Mouse (Mus musculus) embryonic fibroblast, embryonic 13.5 days (primary cell): Measurements from ENCODE around the gene Lgals8. TPM values are rescaled to one million over a fixed set of nuclear protein-coding genes. Genes with fewer than 3 reads are reported as not detected.

Experiments
- H3K27ac ChIP-seq: 2 replicates; pipeline ENCODE4 v1.5.1; 2012; ENCODE audit warnings: low read length, control low read depth, inconsistent platforms; ENCODE audit not compliant: insufficient read depth
- H3K4me1 ChIP-seq: 2 replicates; pipeline ENCODE4 v1.6.1; 2011; ENCODE audit warnings: low read length; ENCODE audit not compliant: control insufficient read depth, insufficient read depth
- H3K4me3 ChIP-seq: 2 replicates; pipeline ENCODE4 v1.5.1; 2011; ENCODE audit warnings: mild to moderate bottlenecking, control low read depth, low read length; ENCODE audit not compliant: insufficient read depth
- CTCF ChIP-seq: IDR thresholded peaks from 2 replicates; pipeline ENCODE4 v1.5.1; 2011; ENCODE audit warnings: mild to moderate bottlenecking, control low read depth, low read length, moderate library complexity, borderline replicate concordance; ENCODE audit not compliant: insufficient read depth
- POLR2A ChIP-seq: IDR thresholded peaks from 2 replicates; pipeline ENCODE4 v1.6.1; 2011; ENCODE audit warnings: low read depth, mild to moderate bottlenecking, control low read depth, low read length, moderate library complexity
- polyA plus RNA-seq: library from polyadenylated mRNA; stranded (reverse); fragments of >200 nt; gene quantifications from 2 replicates; pipeline ENCODE4 v1.2.4, GENCODE M21; 2011; ENCODE audit warnings: low read depth; ENCODE audit not compliant: missing spikeins, insufficient read length

The Lgals8 gene
- polyA plus RNA-seq, result 56.6 and 72.2 TPM in 2 replicates

- no peak within 1 kb of the TSS for H3K4me3 ChIP-seq
- H3K27ac ChIP-seq, result no peak within 1 kb of the TSS
- H3K4me1 ChIP-seq, result no peaks in the 10 kb centered on the region
- TF ChIP-seq POLR2A (no peak), CTCF (no peak)
These were observed at the start of gene Lgals8 for GRCm38 (mm10) chr13:12464844-12465243. TSS of gene Lgals8 (minus strand) at chr13:12464944.

- no peak overlapping the region for H3K4me3 ChIP-seq
- TF ChIP-seq POLR2A, result no peak
- TF ChIP-seq CTCF, result no peak
- no peak overlapping the region for H3K27ac ChIP-seq
- H3K4me1 ChIP-seq, result no peaks in the 10 kb centered on the region
These were observed 46.6 kb upstream of the Lgals8 start for GRCm38 (mm10) chr13:12511189-12511965.

- Histone ChIP-seq H3K4me3 (no peak overlapping the region), H3K27ac (no peak overlapping the region), H3K4me1 (no peaks in the 10 kb centered on the region)
- no peak for TF ChIP-seq POLR2A
- TF ChIP-seq CTCF, result no peak
These were observed 45.3 kb upstream of the Lgals8 start for GRCm38 (mm10) chr13:12510032-12510431.

DNA sequence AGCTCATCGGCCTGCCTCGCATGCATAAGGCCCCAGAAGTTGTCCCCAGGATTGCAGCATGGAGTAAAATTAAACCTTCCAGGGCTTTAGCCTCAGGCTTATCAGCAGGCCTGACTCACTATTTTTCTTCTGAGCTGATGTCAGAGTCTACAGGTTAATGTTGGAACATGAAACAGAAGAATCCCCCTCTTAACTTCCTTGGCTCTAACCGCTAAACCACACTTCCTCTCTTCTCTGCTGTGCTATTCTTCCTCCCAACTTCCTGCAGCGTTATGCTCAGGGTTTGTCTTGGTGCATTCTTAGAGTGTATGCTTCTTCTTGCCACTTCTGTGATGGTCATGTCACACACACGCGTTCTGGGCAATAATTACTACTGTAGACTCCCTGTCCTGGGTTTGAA, 42.7 kb upstream of the Lgals8 start:
- H3K27ac ChIP-seq, result no peak overlapping the region
- no peaks in the 10 kb centered on the region for H3K4me1 ChIP-seq
- no peak overlapping the region for H3K4me3 ChIP-seq
- TF ChIP-seq CTCF (no peak), POLR2A (no peak)

GRCm38 (mm10) chr13:12505359-12505758, 40.6 kb upstream of the Lgals8 start:
- Histone ChIP-seq H3K4me1 (no peaks in the 10 kb centered on the region), H3K4me3 (no peak overlapping the region), H3K27ac (no peak overlapping the region)
- TF ChIP-seq CTCF (no peak), POLR2A (no peak)

- no peaks in the 10 kb centered on the region for H3K4me1 ChIP-seq
- TF ChIP-seq POLR2A, result no peak
- no peak for TF ChIP-seq CTCF
- H3K4me3 ChIP-seq, result no peak overlapping the region
- H3K27ac ChIP-seq, result no peak overlapping the region
These were observed 38.6 kb upstream of the Lgals8 start for GRCm38 (mm10) chr13:12503238-12503751.

- Histone ChIP-seq H3K4me1 (no peaks in the 10 kb centered on the region), H3K27ac (no peak overlapping the region), H3K4me3 (no peak overlapping the region)
- TF ChIP-seq CTCF (no peak), POLR2A (no peak)
These were observed 38.0 kb upstream of the Lgals8 start for GRCm38 (mm10) chr13:12502665-12503237.

DNA sequence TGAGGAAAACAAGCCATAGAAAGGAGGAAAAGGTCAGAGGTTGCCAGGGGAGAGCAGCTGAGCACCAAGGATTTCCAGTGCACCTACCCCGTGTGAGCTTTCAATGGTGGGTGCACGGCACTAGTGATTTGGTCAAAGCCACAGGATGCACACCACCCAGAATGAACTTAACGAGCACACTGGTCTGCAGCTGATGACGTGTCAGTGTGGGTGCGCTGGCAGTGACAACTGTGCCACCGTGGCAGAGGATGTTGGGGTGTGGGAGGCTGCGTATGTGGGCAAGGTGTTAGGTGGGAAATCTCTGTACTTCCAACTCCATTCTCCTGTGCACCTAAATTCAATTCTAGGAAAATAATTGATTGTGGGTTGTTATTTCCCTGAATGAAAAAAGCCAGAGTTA, 34.4 kb upstream of the Lgals8 start:
- Histone ChIP-seq H3K4me1 (no peaks in the 10 kb centered on the region), H3K4me3 (no peak overlapping the region), H3K27ac (no peak overlapping the region)
- TF ChIP-seq CTCF (no peak), POLR2A (no peak)

GRCm38 (mm10) chr13:12497809-12498208, 33.1 kb upstream of the Lgals8 start:
- TF ChIP-seq CTCF (no peak), POLR2A (no peak)
- H3K4me1 ChIP-seq, result no peaks in the 10 kb centered on the region
- no peak overlapping the region for H3K4me3 ChIP-seq
- no peak overlapping the region for H3K27ac ChIP-seq

GRCm38 (mm10) chr13:12494750-12495149, 30.0 kb upstream of the Lgals8 start:
- Histone ChIP-seq H3K27ac (no peak overlapping the region), H3K4me3 (no peak overlapping the region), H3K4me1 (no peaks in the 10 kb centered on the region)
- TF ChIP-seq POLR2A (no peak), CTCF (no peak)

DNA sequence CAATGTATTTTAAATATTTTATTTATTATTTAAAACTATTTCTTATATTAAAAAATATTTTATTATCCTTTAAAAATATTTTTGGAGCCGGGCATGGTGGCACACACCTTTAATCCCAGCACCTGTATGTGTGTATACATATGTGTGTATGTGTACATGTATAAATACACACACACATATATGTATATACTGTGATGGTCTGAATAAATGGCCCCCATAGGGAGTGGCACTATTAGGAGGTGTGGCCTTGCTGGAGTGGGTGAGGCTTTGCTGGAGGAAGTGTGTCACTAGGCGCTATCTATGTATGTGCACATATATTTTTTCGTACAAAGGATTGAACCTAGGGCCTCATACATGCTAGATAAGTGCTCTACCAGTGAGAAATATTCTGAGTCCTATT, 27.8 kb upstream of the Lgals8 start:
- TF ChIP-seq POLR2A (no peak), CTCF (no peak)
- H3K4me3 ChIP-seq, result no peak overlapping the region
- H3K27ac ChIP-seq, result no peak overlapping the region
- no peaks in the 10 kb centered on the region for H3K4me1 ChIP-seq
